Mouse (Mus musculus) liver, adult 2 months (tissue): ENCODE measurements around the gene Phldb1.

ENCODE experiments used
- CTCF ChIP-seq: fragments of 200-500 bp; IDR thresholded peaks from 2 replicates; pipeline ENCODE4 v1.5.1; 2011; ENCODE audit warnings: low read depth, low read length, control low read depth
- POLR2A ChIP-seq: fragments of 200-500 bp; IDR thresholded peaks from 2 replicates; pipeline ENCODE4 v1.6.1; 2011; ENCODE audit warnings: low read length, control low read depth; ENCODE audit not compliant: insufficient read depth; ENCODE audit errors: extremely low read depth

GRCm38 (mm10) chr9:44718937-44719631, 15.9 kb downstream of the Phldb1 start:
- no peak for TF ChIP-seq CTCF
- TF ChIP-seq POLR2A = no peak
